Mouse (Mus musculus) 416B (cell line): ENCODE measurements around the gene Xylt1.

Experiments used
- DNase-seq: peaks from one replicate; pipeline ENCODE4 v3.0.0; 2011; ENCODE audit warnings: low read depth

Xylt1 gene

DNA sequence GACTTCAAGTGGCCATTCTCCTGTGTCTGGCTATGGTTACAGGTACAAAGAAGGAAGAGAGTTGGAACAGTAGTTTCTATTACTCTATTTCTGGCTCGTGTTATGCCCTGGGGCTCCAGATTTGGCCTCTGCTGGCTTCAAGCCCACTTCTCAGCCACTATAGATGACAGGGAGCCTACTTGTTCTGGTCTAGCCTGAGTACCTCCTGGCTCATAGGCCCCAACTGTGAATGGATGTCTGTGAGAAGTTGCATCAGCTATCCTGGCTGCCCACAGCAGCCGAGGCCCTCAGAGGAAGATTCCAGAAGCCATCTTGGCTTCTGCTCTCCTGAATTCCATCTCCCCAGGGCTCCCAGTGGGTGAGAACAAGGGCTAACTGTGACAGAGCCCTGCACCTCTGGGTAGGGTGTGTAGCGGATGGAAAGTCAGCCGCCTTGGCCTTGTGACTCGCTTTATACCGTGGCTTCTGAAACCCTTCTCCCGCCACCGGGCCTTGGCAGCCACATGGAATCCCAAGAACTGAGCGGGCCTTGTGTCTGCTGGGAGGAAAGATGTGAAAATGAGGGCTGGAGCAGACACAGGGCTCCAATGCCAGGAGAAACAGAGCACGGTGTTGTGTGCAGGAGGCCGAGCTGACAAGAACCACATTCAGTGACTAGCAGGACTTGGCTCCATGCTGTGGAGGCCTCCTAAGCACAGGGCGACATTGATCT lies 55.1 kb downstream of the Xylt1 start:
- DNase-seq: no peak

- no peak for DNase-seq
Observed at GRCm38 (mm10) chr7:117436892-117437291, 56.1 kb downstream of the Xylt1 start.

DNA sequence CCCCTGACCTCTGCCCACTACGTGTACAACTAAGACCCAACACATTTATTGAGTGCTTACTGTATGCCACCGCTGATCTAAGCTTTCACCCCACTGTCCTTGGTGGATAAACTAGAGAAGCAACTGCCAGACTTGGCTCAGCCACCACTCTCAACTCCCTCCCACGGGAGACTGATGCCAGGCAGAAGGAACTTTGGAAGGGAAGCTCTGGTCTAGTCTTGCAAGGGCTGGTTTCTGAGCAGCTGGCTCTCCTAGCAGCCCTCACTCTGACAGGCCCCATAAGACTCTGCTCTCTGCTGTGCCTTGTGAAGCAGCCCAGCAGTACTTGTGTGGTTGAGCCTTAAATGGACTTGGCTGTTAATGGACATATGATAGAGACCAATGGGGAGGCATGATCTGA lies 60.2 kb downstream of the Xylt1 start:
- DNase-seq: no peak

DNA sequence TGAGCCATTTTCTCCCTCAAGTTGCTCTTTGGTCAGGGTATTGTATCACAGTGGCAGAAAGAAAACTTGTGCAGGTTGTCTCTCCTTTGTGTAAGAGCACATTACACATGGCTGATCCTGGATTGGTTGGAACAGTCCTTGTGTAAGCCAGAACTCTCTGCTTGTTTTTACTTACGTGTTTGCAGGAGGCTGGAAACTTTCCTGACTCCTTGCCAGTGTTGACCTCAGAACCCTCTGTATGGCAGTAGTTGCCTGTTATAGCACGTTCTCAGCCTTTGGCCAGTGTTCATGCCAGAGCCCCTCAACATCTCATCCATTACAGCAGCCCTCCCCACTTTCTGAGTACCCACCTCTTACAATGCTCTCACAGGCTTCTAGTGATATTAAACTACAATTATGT lies 61.9 kb downstream of the Xylt1 start:
- DNase-seq: no peak

DNA sequence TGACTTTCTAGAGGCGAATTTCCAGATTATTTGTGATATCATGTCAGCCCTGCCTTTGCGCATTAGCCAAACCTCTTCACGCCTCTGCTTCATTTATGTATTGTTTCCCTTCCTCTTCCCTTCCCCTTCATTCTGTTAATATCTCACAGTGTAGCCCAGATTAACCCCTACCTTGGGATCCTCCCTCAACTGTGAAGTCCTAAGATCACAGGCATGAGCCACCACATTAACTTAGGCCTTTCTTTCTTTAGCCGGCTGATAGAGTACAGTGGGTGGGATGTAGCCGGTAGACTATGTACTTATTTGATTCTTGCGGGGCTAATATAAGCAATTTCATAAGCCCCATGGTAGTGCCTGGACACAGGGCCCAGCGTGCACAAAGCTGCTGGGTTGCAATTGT lies 62.4 kb downstream of the Xylt1 start:
- no peak for DNase-seq

GRCm38 (mm10) chr7:117445471-117445870 lies 64.7 kb downstream of the Xylt1 start:
- no peak for DNase-seq

- peak; percentile 51 for DNase-seq
Observed at GRCm38 (mm10) chr7:117449605-117450004, 68.8 kb downstream of the Xylt1 start.

DNA sequence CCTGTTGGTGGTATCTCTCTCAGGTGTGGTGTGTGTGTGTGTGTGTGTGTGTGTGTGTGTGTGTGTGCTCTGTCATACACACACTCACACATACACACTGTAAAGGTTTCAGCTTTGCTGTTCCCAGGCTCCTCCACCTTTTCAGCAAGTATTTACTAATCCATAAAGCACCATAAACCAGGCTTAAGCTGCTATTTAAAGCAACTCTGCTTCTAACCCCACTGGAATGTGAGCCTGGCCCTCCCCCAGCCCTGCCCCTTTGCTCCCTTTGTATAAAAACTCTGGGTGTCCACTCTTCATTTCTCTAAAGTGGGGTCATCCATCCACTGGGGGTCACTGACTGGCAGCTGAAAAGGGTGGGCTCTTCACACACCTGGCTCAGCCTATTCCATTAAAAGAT lies 70.4 kb downstream of the Xylt1 start:
- DNase-seq: no peak

- no peak for DNase-seq
Observed at GRCm38 (mm10) chr7:117452269-117452668, 71.5 kb downstream of the Xylt1 start.

GRCm38 (mm10) chr7:117454789-117455548 lies 74.2 kb downstream of the Xylt1 start:
- DNase-seq: no peak

DNA sequence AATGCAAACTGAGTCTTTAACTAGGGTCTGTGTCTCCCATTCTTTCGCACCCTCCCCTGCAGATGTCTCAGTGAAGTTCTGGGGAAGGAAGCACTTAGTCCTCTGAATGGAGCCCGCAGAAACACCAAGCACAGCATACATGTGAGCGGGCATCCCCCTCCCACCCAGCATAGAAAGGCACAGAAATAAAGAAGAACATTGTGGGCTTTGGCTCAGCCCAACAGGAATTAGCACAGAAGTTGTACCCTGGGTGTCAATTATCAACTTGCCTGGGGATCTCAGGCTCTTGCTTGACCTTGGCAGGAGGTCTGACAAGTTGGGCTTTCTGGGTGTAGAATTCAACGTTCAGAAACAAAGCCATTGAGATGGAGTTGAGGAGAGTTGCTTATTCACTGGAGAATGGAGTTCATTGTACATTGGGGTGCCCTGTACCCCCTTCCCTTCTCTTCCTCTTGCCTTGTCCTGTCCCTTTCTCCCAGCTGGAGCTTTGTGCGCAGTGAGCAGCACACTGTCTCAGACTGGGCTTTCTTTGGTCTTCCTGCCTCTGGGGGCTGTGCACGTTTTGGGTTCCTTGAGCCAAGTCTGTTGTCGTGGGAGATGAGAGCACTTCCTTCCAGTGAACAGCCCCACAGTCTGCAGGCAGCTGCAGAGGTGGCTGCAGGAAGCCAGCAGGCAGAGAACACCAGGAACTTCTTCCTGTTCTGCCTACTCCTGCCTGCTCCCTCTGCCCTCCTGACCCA lies 81.6 kb downstream of the Xylt1 start:
- peak; percentile 18 for DNase-seq

DNA sequence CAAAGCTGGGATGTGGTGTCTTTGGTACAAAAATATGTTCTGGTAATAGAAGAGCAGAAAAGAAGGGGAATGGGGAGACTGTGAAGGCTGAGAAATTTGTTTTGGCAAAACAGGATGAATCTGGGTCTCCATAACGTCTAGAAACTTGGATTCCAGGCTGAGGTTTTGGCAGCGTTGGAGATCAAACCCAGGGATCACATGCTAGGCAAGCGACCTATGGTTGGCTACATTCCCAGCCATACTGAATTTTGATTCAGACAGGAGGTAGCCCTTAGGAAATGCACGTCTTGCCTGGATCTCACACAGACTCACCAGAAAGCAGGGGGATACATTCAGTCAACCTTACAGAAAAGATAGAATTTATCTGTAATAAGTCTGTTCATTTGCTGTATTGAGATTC lies 84.2 kb downstream of the Xylt1 start:
- DNase-seq: no peak

DNA sequence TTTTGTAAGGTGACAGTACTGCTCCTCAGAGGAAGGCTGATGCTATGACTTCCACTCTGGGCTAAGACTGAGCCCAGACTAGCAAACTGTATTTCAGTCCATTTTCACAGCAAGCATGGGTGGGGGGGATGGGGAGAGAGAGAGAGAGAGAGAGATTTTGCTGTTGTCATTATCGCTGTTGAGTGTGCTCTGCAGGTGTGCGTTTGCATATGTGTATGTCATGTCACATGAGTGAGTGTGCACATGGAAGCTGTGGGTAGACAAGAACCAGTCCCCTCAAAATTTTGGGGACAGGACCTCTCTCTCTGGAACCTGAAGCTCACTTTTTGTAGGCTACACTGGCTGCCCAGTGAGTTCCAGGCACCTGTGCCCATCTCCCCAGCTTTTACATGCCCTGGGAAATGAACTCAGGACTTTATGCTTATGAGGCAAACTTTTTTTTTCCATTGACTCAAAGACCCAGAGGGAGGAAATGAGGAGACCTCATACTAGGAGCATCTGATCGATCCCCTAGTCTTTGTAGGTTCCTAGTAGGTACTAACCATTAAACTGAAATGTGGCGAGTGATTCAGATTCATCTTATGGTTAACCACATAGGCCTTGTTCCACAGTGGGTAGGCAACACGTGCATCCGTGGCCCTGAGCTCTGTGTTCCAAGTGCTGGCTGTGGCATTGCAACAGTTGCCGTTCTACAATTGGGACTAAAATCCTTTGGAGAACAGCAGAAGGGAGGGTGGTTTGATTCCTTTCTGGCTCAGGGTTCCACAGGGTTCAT lies 85.4 kb downstream of the Xylt1 start:
- peak; percentile 52 for DNase-seq

- peak; percentile 80 for DNase-seq
Observed at GRCm38 (mm10) chr7:117470243-117470802, 89.5 kb downstream of the Xylt1 start.

GRCm38 (mm10) chr7:117472055-117472780 lies 91.4 kb downstream of the Xylt1 start:
- no peak for DNase-seq

GRCm38 (mm10) chr7:117472781-117473743 lies 92.3 kb downstream of the Xylt1 start:
- DNase-seq: no peak

GRCm38 (mm10) chr7:117474302-117474701 lies 93.5 kb downstream of the Xylt1 start:
- DNase-seq: no peak

GRCm38 (mm10) chr7:117475106-117475505 lies 94.3 kb downstream of the Xylt1 start:
- no peak for DNase-seq

DNA sequence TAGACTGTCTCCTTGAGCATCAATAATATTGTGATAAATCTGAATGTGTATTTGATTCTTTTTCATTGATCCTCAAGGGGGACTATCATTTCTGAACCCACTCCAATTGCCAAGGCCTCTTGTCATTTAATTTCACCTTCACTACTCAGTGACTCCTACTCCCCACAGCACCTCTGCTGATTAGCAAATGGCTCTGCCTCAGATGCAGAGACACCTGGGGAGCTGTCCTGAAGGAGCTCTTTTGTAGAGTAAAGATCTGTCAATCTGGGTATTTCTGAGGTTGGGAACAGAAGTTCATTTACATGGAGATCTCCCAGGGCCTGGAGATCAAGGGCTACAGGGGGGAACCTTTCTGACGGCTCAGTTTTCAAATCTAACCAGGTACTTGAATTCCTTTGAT lies 98.2 kb downstream of the Xylt1 start:
- no peak for DNase-seq

- no peak for DNase-seq
Observed at GRCm38 (mm10) chr7:117480831-117481230, 100.1 kb downstream of the Xylt1 start.
